Mouse (Mus musculus): ENCODE data around the gene Bloc1s3. TPM values are rescaled to one million over a fixed set of nuclear protein-coding genes. Genes with fewer than 3 reads are reported as not detected.

Gene Bloc1s3
- total RNA-seq (2021): 1 to 10 TPM; 6.7 to 7.4 TPM

GRCm38 (mm10) chr7:19508150-19508923, at the start of gene Bloc1s3, which contains the start of gene Trappc6a:
Gene Bloc1s3, minus strand, starts transcription at chr7:19508367.
Gene Trappc6a, plus strand, starts transcription at chr7:19508395.
- intact Hi-C loops (cut with DNase I): loop anchor here (2.0 kb wide), 1 partner anchor 52 kb away; no protein-coding TSS in a partner anchor
- peak; percentile 96 to 97 for DNase-seq (ENCODE audit: low spot score in 2 of 2)

- intact Hi-C loops (cut with DNase I): no loop called here
Measured at GRCm38 (mm10) chr7:19557086-19557485, 48.9 kb upstream of the Bloc1s3 start.

GRCm38 (mm10) chr7:19554168-19554567, 46.0 kb upstream of the Bloc1s3 start:
- intact Hi-C loops (cut with DNase I): no loop called here

More at GRCm38 (mm10) chr7:19557086-19557485, 48.9 kb upstream of the Bloc1s3 start:
- DNase-seq (ENCODE audit: low spot score in 2 of 2): no peak

GRCm38 (mm10) chr7:19552443-19552842, 44.3 kb upstream of the Bloc1s3 start:
- intact Hi-C loops (cut with DNase I): no loop called here

More at GRCm38 (mm10) chr7:19554168-19554567, 46.0 kb upstream of the Bloc1s3 start:
- DNase-seq (ENCODE audit: low spot score in 2 of 2): peak; percentile 71 to 91

GRCm38 (mm10) chr7:19551634-19552033, 43.5 kb upstream of the Bloc1s3 start:
- intact Hi-C loops (cut with DNase I): no loop called here
- DNase-seq (ENCODE audit: low spot score in 2 of 2): no peak

More at GRCm38 (mm10) chr7:19552443-19552842, 44.3 kb upstream of the Bloc1s3 start:
- DNase-seq (ENCODE audit: low spot score in 2 of 2): no peak

GRCm38 (mm10) chr7:19549394-19549793, 41.2 kb upstream of the Bloc1s3 start:
- no peak for DNase-seq (ENCODE audit: low spot score in 2 of 2)
- intact Hi-C loops (cut with DNase I): no loop called here

GRCm38 (mm10) chr7:19547344-19547969, 39.3 kb upstream of the Bloc1s3 start:
- DNase-seq (ENCODE audit: low spot score in 2 of 2): no peak
- intact Hi-C loops (cut with DNase I): no loop called here

GRCm38 (mm10) chr7:19546007-19546406, 37.8 kb upstream of the Bloc1s3 start:
- intact Hi-C loops (cut with DNase I): no loop called here

GRCm38 (mm10) chr7:19543584-19543983, 35.4 kb upstream of the Bloc1s3 start:
- DNase-seq (ENCODE audit: low spot score in 2 of 2): no peak
- intact Hi-C loops (cut with DNase I): no loop called here

More at GRCm38 (mm10) chr7:19546007-19546406, 37.8 kb upstream of the Bloc1s3 start:
- no peak for DNase-seq (ENCODE audit: low spot score in 2 of 2)

GRCm38 (mm10) chr7:19542155-19542691, 34.1 kb upstream of the Bloc1s3 start:
- DNase-seq (ENCODE audit: low spot score in 2 of 2): peak in 1 of 2 experiments; percentile 42
- intact Hi-C loops (cut with DNase I): no loop called here

GRCm38 (mm10) chr7:19541681-19542154, 33.6 kb upstream of the Bloc1s3 start:
- DNase-seq (ENCODE audit: low spot score in 2 of 2): no peak
- intact Hi-C loops (cut with DNase I): no loop called here

- no peak for DNase-seq (ENCODE audit: low spot score in 2 of 2)
- intact Hi-C loops (cut with DNase I): no loop called here
Measured at GRCm38 (mm10) chr7:19540771-19541566, 32.8 kb upstream of the Bloc1s3 start.

- DNase-seq (ENCODE audit: low spot score in 2 of 2): no peak
- intact Hi-C loops (cut with DNase I): no loop called here
Measured at GRCm38 (mm10) chr7:19534676-19535075, 26.5 kb upstream of the Bloc1s3 start.

- DNase-seq (ENCODE audit: low spot score in 2 of 2): no peak
- intact Hi-C loops (cut with DNase I): no loop called here
Measured at GRCm38 (mm10) chr7:19532240-19532639, 24.1 kb upstream of the Bloc1s3 start.

- intact Hi-C loops (cut with DNase I): no loop called here
- DNase-seq (ENCODE audit: low spot score in 2 of 2): no peak
Measured at GRCm38 (mm10) chr7:19531077-19531476, 22.9 kb upstream of the Bloc1s3 start.

GRCm38 (mm10) chr7:19525105-19525481, 16.9 kb upstream of the Bloc1s3 start:
- no peak for DNase-seq (ENCODE audit: low spot score in 2 of 2)
- intact Hi-C loops (cut with DNase I): no loop called here

GRCm38 (mm10) chr7:19524420-19525104, 16.4 kb upstream of the Bloc1s3 start:
- DNase-seq (ENCODE audit: low spot score in 2 of 2): no peak
- intact Hi-C loops (cut with DNase I): no loop called here

GRCm38 (mm10) chr7:19523757-19524419, 15.7 kb upstream of the Bloc1s3 start:
- DNase-seq (ENCODE audit: low spot score in 2 of 2): peak; percentile 69 to 70
- intact Hi-C loops (cut with DNase I): no loop called here
